Mouse (Mus musculus) limb, embryonic 10.5 days (tissue): ENCODE results near the gene Hspa12a. TPM values are rescaled to one million over a fixed set of nuclear protein-coding genes. Genes with fewer than 3 reads are reported as not detected.

Experiments used
- DNase-seq: peaks from one replicate; pipeline ENCODE4 v3.0.0-alpha.2; 2017; ENCODE audit warnings: low spot score
- H3K27ac ChIP-seq: fragments of 300-500 bp; sonication (generic); 2 replicates; pipeline ENCODE4 v1.5.1; 2016; ENCODE audit warnings: mild to moderate bottlenecking
- H3K27me3 ChIP-seq: fragments of 300-500 bp; sonication (generic); 2 replicates; pipeline ENCODE4 v1.6.1; 2016; ENCODE audit warnings: low read depth, mild to moderate bottlenecking; ENCODE audit not compliant: poor library complexity, severe bottlenecking
- H3K36me3 ChIP-seq: fragments of 300-500 bp; sonication (generic); 2 replicates; pipeline ENCODE4 v1.6.1; 2016; ENCODE audit warnings: mild to moderate bottlenecking, moderate library complexity
- H3K4me1 ChIP-seq: fragments of 300-500 bp; sonication (generic); 2 replicates; pipeline ENCODE4 v1.6.1; 2016
- H3K4me3 ChIP-seq: fragments of 300-500 bp; sonication (generic); 2 replicates; pipeline ENCODE4 v1.5.1; 2016; ENCODE audit warnings: mild to moderate bottlenecking, moderate library complexity
- H3K9me3 ChIP-seq: fragments of 300-500 bp; sonication (generic); replicated peaks from 2 replicates; pipeline ENCODE4 v1.6.1; 2016; ENCODE audit warnings: mild to moderate bottlenecking
- WGBS: fragments of 180-500 bp; shearing (Covaris S2); methylation state at CpG from one replicate; pipeline ENCODE4 v1.1.7; 2016; 5-methylcytosine and 5-hydroxymethylcytosine counted together
- polyA plus RNA-seq: library from polyadenylated mRNA; unstranded; fragments of >200 nt; fragmentation: Nextera tagmentation; extraction: Ambion mirVana; gene quantifications from 2 replicates; pipeline ENCODE4 v1.2.1, GENCODE M21; 2016

The Hspa12a gene
- polyA plus RNA-seq, 1 experiment from 2014 or later, result 3.6 TPM

DNA sequence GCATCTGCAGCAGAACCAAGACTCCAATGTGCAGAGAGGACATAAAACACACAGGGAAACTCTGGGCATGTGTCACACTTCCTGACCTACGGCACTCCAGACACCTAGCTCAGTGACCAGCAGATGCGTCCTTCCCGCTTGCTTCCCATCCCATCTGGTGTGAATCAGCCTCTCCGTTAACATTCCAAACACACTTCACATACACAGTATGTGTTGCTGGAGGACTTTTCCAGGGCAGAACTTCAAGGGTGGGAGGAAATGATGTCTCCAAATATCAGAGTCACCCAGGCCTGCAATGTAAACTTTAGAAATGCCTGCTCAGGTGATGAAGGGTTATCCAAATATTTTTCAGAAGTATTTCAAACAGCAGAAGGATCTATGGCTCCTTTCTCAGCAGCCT, 76.8 kb downstream of the Hspa12a start:
- peaks cover 11% of the 10 kb centered on the region for H3K27me3 ChIP-seq
- no peaks in the 10 kb centered on the region for H3K36me3 ChIP-seq
- no peak overlapping the region for H3K4me3 ChIP-seq
- WGBS, result 27% methylated on average over 4 of the region's 4 CpGs
- no peak overlapping the region for H3K27ac ChIP-seq
- DNase-seq, result no peak
- H3K9me3 ChIP-seq, result no peaks in the 10 kb centered on the region
- peaks cover 14% of the 10 kb centered on the region for H3K4me1 ChIP-seq

DNA sequence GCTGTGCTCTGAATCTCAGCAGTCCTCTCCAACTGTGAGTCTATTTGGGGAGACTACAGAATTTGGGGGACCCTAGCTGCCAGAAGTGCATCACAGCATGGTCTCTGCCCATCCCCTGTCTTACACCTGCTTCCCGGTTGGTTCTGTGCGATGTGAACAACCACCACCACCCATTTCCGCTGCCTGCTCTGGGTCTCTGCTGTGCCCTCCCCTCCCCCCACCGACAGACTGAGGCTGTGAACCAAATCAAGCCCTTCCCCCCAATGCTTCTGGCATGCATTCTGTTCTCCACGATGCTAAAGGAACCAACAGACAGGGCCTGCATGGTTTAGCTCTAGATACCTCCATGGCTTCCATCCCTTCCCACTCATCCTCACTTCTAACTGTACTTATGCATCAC, 78.2 kb downstream of the Hspa12a start:
- no peak overlapping the region for H3K4me3 ChIP-seq
- DNase-seq, result no peak
- H3K36me3 ChIP-seq, result no peaks in the 10 kb centered on the region
- peaks cover 17% of the 10 kb centered on the region for H3K27me3 ChIP-seq
- H3K4me1 ChIP-seq, result peaks cover 26% of the 10 kb centered on the region
- H3K27ac ChIP-seq, result no peak overlapping the region
- 42% methylated on average over 5 of the region's 5 CpGs for WGBS
- no peaks in the 10 kb centered on the region for H3K9me3 ChIP-seq

DNA sequence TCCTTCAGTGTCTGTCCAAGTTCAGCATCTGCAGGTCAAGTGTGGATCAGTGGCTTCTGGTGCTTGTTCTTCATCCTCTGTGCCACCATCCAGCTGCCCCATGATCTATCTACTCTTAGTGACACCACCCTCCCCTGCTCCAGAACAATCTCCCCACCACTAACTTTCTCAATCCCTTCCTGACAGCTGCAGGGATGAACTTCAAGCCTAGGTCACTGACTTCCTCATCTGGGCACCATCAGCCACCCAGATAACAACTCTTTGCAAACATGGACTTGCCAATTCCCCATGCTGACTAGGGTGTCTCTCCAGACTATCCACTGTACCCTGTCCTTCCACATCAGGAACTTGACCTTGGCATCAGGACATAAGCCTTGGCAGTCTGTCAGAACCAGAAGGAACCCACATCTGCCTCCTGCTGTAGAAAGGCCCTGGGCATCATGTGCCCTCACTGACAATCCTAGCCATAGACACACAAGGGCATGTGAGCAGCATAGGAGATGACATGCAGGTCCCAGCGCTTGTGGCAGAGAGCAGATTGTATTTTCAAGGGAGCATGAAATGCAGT, 79.4 kb downstream of the Hspa12a start:
- no peak for DNase-seq
- no peaks in the 10 kb centered on the region for H3K36me3 ChIP-seq
- peaks cover 36% of the 10 kb centered on the region for H3K4me1 ChIP-seq
- H3K4me3 ChIP-seq, result no peak overlapping the region
- H3K27ac ChIP-seq, result no peak overlapping the region
- H3K9me3 ChIP-seq, result no peaks in the 10 kb centered on the region
- 83% methylated on average over 1 of the region's 1 CpGs for WGBS
- H3K27me3 ChIP-seq, result peaks cover 28% of the 10 kb centered on the region

DNA sequence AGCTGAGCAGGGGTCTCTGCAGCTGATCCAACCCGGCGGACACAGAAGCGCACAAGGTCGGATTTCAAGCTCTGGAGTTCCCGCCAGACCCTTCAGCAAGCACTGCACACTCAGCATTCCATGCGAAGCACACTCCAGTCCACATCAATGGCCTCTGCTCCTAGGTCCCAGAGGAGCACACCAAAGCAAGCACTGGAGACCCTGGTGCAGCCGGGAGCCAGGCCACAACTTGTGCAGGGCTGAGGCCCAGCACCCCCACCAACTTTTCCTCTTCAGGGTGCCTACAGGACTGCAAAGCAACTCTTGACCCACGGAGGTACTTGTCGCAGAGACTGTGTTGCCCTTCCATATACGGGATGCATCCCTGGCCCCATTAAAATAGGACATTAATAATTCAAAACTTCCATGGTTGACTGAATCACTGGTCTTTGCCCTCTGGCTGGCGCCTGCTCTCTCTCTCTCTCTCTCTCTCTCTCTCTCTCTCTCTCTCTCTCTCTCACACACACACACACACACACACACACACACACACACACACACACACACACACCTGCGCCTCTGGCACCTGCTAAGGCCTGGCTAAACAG, 82.2 kb downstream of the Hspa12a start:
- no peaks in the 10 kb centered on the region for H3K9me3 ChIP-seq
- WGBS, result 23% methylated on average over 12 of the region's 12 CpGs
- peaks cover 31% of the 10 kb centered on the region for H3K4me1 ChIP-seq
- peaks cover 37% of the 10 kb centered on the region for H3K27me3 ChIP-seq
- no peaks in the 10 kb centered on the region for H3K36me3 ChIP-seq
- DNase-seq, result no peak
- peak overlapping the region; percentile 65; the same call in 1 of the 2 replicates for H3K27ac ChIP-seq
- H3K4me3 ChIP-seq, result peak overlapping the region; percentile 67

DNA sequence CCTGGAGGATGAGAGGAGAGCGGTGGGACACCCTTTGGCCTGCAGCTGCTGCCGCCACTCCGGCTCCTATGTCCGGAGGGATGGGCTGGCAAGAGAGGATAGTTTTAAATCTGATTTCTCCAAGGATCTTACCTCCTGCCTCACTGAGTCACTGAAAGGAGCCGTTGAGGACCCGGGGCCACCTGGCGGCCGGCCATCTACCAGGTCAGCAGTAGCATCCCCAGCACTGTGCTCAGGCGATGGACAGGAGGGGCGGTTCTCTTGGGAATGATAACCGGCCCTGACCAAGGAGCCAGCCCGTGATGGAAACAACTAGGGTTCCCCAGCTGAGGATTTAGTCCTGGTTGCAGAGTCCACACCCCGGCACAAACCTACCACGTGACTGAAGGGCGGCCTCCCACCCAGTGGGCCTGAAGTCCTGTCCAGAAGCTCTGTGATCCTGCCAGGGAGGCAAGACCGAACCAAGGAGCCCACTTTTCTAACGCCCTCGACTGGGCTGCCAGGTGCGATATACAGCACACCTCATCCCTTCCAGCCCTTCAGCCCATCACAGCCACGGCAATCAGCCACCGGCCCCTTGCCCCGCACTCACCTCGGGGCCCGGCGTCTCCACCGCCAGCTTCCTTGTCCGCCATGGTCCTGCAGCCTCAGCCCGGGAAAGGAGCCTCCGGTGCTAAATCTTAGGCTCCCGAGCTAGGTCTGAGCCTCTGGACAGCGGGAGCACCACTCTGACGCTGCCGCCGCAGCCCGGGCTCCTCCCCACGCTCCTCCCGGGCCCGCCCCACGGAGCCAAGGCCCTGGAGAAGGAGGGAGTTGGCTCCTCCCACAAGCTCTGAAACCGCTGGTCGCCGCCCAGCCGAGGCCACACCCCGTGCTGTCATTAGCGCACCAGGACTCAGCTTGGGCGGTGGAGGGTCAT, 82.9 kb downstream of the Hspa12a start:
- no peaks in the 10 kb centered on the region for H3K9me3 ChIP-seq
- peaks cover 37% of the 10 kb centered on the region for H3K27me3 ChIP-seq
- WGBS, result under 1% methylated on average over 40 of the region's 46 CpGs
- H3K36me3 ChIP-seq, result no peaks in the 10 kb centered on the region
- H3K4me1 ChIP-seq, result peaks cover 28% of the 10 kb centered on the region
- peak; percentile 88 for DNase-seq
- H3K4me3 ChIP-seq, result peak overlapping the region; percentile 67
- H3K27ac ChIP-seq, result peak overlapping the region; percentile 65

DNA sequence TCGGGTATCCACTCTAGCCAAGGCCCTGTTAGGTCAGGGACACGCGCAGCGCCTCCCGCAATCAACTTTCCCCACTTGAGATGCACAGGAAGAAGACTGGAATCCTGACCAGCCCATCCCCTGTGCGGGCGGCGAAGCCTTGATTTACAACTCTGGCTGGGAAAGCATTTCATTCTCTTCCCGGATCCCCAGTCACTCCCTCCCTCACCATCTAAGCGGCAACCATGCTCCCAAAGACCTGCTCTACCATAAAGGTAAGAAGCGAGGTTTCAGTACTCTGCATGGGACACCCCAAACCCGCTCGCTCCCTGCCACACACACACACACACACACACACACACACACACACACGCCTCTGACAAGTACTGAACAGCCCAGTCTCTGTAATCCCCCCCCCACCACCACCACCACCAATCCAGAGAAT, 83.6 kb downstream of the Hspa12a start:
- no peak overlapping the region for H3K27ac ChIP-seq
- peaks cover 37% of the 10 kb centered on the region for H3K27me3 ChIP-seq
- H3K9me3 ChIP-seq, result no peaks in the 10 kb centered on the region

DNA sequence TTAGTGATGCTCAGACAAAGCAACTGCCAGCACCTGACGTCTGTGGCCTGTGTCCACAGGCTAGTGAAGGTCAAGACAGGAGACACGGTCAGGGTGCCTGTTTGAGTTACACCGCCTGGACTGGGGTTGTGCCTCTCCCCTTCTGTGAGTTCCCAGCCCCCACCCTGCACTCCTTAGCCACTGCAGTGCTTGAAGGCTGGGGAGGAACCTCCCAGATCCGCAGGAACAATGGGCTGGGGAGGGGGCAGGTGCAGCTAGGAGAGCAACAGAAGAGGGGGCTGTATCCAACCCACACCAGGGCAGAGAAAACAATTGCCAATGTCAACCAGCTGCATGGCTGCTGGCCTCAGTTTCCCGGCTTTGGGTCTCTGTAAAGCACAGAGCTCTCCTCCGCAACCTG, 84.1 kb downstream of the Hspa12a start:
- Histone ChIP-seq H3K36me3 (no peaks in the 10 kb centered on the region), H3K4me3 (peak overlapping the region; percentile 67; the same call in 1 of the 2 replicates), H3K27ac (no peak overlapping the region), H3K9me3 (no peaks in the 10 kb centered on the region), H3K27me3 (peaks cover 37% of the 10 kb centered on the region), H3K4me1 (peaks cover 22% of the 10 kb centered on the region)
- no peak for DNase-seq
- 15% methylated on average over 6 of the region's 6 CpGs for WGBS

More for the DNA sequence above, 83.6 kb downstream of the Hspa12a start:
- Histone ChIP-seq H3K36me3 (no peaks in the 10 kb centered on the region), H3K4me1 (peaks cover 22% of the 10 kb centered on the region), H3K4me3 (peak overlapping the region; percentile 67)
- WGBS, result 2% methylated on average over 14 of the region's 14 CpGs
- peak; percentile 40 for DNase-seq

DNA sequence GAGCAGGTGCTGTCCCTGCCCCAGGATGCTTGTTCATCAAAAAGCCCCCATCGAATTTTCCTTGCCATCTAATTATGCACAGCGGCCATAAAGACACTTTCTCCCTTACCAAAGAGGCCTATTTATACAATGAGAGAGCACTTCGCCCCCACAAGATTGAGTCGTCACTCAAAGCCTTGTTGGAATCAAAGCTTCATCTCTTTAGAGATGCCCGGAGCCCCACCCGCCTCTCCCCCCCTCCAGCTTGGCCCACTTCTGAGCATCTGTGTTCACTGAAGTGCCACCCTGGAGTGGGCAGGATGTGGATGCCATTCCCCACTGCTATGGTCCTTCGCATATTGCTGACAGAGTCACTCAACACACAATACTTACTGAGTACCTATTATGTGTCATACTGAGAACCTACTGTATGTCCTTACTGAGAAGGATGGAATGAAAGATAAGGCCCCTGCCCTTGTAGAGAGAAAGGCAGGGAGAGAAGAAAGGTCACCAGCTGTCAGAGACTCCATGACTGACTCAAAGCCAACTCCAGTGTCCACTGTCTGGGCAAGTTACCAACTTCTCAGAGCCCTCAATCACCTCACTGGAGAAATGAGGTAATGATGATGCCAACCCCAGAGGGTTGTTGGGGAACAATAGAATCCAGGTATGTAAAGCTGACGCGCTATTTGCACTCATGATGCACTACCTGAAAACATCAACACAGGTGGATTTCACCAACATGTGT, 87.2 kb downstream of the Hspa12a start:
- H3K27me3 ChIP-seq, result peaks cover 24% of the 10 kb centered on the region
- H3K9me3 ChIP-seq, result no peaks in the 10 kb centered on the region
- H3K4me3 ChIP-seq, result no peak overlapping the region
- WGBS, result 87% methylated on average over 9 of the region's 9 CpGs
- H3K4me1 ChIP-seq, result peaks cover 25% of the 10 kb centered on the region
- H3K36me3 ChIP-seq, result no peaks in the 10 kb centered on the region
- DNase-seq, result no peak
- H3K27ac ChIP-seq, result no peak overlapping the region

DNA sequence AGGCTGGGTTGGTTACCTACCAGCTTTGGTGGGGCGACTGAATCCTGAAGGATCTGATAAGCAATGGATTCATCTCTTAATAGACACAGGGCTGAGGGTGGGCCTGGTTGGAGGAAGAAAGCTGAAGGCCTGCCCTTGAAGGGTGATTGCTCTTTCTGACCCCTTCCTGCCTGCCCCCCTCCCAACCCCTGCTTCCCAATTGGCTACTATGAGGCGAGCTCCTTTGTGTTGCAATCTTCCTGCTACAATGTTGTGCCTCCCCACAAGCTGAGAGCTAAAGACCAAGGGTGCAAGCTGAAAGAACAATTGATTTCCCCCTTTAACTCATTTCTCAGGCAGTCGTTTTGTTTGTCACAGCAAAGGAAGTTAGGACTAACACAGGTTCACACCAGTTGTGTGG, 88.6 kb downstream of the Hspa12a start:
- H3K4me1 ChIP-seq, result peaks cover 11% of the 10 kb centered on the region
- H3K9me3 ChIP-seq, result no peaks in the 10 kb centered on the region
- H3K27me3 ChIP-seq, result peaks cover 17% of the 10 kb centered on the region
- H3K27ac ChIP-seq, result no peak overlapping the region
- 70% methylated on average over 3 of the region's 3 CpGs for WGBS
- DNase-seq, result no peak
- H3K4me3 ChIP-seq, result no peak overlapping the region
- H3K36me3 ChIP-seq, result no peaks in the 10 kb centered on the region

DNA sequence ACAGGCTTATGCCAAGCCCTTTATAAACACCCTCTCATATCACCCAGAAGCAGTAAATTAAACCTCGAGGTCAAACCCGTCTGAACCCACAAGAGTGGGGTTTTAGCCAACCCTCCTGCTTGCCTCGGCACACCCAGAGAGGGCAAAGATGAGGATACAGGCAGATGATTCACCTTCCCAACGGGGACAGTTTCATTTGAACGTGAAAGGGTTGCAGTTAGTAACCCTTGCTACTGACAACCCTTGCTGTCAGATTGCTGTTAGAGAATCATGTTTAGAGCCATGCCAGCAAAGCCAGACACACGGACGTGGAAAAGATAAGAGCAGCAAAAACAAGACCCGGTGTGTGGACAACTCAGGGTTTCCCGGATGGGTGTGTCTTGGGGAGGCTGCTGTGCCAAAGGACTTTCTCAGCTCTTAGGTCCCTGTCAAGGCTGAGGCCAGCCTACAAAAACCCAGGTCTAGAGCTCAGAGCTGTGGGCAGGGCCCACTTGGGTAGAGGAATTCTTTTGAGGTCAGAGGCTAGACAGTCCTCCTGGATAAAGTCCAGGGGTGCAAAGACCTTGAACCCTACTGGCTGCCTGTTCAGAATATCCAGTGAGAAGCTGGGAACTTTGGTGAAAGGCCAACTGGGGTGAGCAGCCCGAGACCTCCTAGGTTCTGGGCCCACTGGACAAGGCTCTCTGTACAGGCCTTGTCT, 90.3 kb downstream of the Hspa12a start:
- no peak for DNase-seq
- Histone ChIP-seq H3K4me1 (peaks cover 3% of the 10 kb centered on the region), H3K9me3 (no peaks in the 10 kb centered on the region), H3K27ac (no peak overlapping the region), H3K36me3 (no peaks in the 10 kb centered on the region), H3K27me3 (no peaks in the 10 kb centered on the region; the same call in 1 of the 2 replicates), H3K4me3 (no peak overlapping the region)
- 86% methylated on average over 10 of the region's 10 CpGs for WGBS

DNA sequence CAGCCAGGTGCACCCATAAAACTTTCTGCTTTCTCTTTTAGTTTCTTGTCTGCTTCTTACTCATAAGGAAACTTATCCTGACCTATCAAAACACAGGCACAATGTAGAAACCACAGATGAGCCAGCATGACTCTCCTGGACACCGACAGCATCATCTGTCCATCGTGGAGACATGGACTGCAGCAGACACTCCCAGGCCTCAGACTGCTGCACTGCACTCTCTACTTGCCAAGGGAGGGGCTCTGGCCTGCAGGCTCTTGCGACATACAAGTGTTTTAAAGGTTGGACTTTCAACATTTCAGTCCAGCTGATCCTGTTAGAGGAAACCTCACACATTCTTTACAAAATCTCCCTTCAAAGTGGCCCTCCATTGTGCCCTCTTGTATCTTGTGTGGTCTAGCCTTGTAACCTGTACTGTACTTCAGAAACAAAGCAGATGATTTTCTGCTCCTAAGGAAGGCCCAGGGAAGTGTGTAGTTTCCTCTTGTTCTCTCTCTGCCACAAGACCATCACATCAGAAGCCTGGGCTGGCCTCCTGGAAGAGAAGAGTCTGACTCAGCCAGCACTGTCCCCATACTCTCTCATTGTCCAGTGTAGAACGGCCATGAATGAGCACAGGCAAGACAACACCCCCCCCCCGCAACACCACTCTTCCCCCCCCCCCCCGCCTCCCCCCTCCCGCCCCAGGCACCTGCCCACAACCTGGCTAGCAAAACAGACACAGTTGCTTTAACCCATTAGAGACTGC, 92.6 kb downstream of the Hspa12a start:
- no peak overlapping the region for H3K27ac ChIP-seq
- no peak for DNase-seq
- H3K27me3 ChIP-seq, result no peaks in the 10 kb centered on the region
- H3K9me3 ChIP-seq, result no peaks in the 10 kb centered on the region
- no peak overlapping the region for H3K4me3 ChIP-seq
- H3K36me3 ChIP-seq, result 0 out of 2 replicates have a peak, but pooled peaks cover 3% of the 10 kb centered on the region
- 72% methylated on average over 7 of the region's 7 CpGs for WGBS
- peaks cover 3% of the 10 kb centered on the region for H3K4me1 ChIP-seq
